Mouse (Mus musculus): Measurements from ENCODE around the gene Tmem104.

DNA sequence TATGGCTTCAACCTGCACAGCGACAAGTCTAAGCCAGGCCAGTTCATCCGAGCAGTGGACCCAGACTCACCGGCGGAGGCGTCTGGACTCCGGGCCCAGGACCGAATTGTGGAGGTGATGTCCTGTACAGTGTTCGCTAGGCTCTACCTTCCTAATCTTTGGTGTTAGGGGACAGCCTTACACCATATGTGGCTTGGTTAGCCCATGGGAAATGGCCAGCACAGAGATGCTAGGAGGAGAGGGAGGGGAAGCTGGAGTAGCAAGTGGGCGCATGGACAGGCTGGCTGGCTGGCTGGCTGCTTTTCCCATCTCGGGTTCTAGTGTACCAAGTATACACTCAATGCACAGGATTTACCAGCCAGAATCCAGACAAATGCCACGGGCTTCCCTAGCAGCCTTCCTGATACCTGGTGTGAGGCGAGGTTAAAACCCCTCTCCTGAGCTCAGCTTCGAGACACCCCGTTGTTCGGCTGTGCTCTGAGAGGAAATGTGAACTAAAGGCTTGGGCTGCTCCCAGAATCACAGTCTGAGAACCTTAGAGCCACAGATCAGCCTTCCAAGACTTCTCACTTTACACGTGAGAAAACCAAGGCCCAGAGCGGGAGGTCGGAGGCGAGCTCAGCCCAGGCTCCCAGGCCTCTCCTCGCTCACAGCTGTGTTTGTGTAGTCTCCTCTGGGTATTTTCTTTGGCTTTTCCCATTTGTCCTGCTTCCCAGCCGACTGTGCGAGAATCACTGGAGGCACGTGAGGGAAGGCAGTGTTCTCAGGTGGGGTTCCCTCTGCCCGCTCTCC, 10.7 kb upstream of the Tmem104 start:
- no peak for TF ChIP-seq TAL1 (IDR thresholded peaks at IDR 0.05; ENCODE audit: low read length)
- TF ChIP-seq GATA1 (IDR thresholded peaks at IDR 0.05; ENCODE audit: low read length) = no peak

Data from erythroblast, embryonic 14.5 days (primary cell).